Mouse (Mus musculus) liver, postnatal 0 days (tissue): Measurements from ENCODE around the gene C2cd3. TPM values are rescaled to one million over a fixed set of nuclear protein-coding genes. Genes with fewer than 3 reads are reported as not detected.

Experiments used
- ATAC-seq: fragments of 200-750 bp; cut with Nextera tagmentation; 2 replicates; pipeline ENCODE4 v1.8.0; 2017; ENCODE audit warnings: mild to moderate bottlenecking, moderate library complexity
- DNase-seq: peaks from one replicate; pipeline ENCODE4 v3.0.0-alpha.2; 2016
- H3K27ac ChIP-seq: fragments of 300-500 bp; sonication (generic); 2 replicates; pipeline ENCODE4 v1.5.1; 2014; ENCODE audit warnings: antibody characterized with exemption, moderate library complexity, mild to moderate bottlenecking, low read depth
- H3K27me3 ChIP-seq: fragments of 300-500 bp; sonication (generic); 2 replicates; pipeline ENCODE4 v1.6.1; 2014; ENCODE audit warnings: low read length, control low read depth, mixed read lengths; ENCODE audit not compliant: insufficient read depth
- H3K36me3 ChIP-seq: fragments of 300-500 bp; sonication (generic); replicated peaks from 2 replicates; pipeline ENCODE4 v1.6.1; 2014; ENCODE audit warnings: mild to moderate bottlenecking, control low read depth, low read length, moderate library complexity, mixed read lengths; ENCODE audit not compliant: insufficient read depth
- H3K4me1 ChIP-seq: fragments of 300-500 bp; sonication (generic); 2 replicates; pipeline ENCODE4 v1.6.1; 2014; ENCODE audit warnings: antibody characterized with exemption, mild to moderate bottlenecking, control low read depth; ENCODE audit not compliant: insufficient read depth
- H3K4me2 ChIP-seq: fragments of 300-500 bp; sonication (generic); 2 replicates; pipeline ENCODE4 v1.6.1; 2014; ENCODE audit warnings: low read depth, mild to moderate bottlenecking, low read length, moderate library complexity, mixed read lengths
- H3K4me3 ChIP-seq: fragments of 300-500 bp; sonication (generic); 2 replicates; pipeline ENCODE4 v1.5.1; 2014; ENCODE audit warnings: low read depth, low read length
- H3K9ac ChIP-seq: fragments of 300-500 bp; sonication (generic); replicated peaks from 2 replicates; pipeline ENCODE4 v1.6.1; 2014; ENCODE audit warnings: mild to moderate bottlenecking, moderate library complexity
- H3K9me3 ChIP-seq: fragments of 300-500 bp; sonication (generic); 2 replicates; pipeline ENCODE4 v1.6.1; 2016; ENCODE audit warnings: mild to moderate bottlenecking, control low read depth, low read length, mixed read lengths
- CTCF ChIP-seq: sonication (generic); IDR thresholded peaks from 2 replicates; pipeline ENCODE4 v1.5.1; 2016; ENCODE audit warnings: antibody characterized with exemption, low read depth
- EP300 ChIP-seq: IDR thresholded peaks from 2 replicates; pipeline ENCODE4 v1.6.1; 2016; ENCODE audit warnings: antibody characterized with exemption, low read depth, mild to moderate bottlenecking
- WGBS: fragments of 180-500 bp; shearing (Covaris S2); extraction: QIAGEN DNeasy Blood & Tissue Kit; methylation state at CpG from one replicate; pipeline ENCODE4 v1.1.7; 2014; ENCODE audit not compliant: insufficient replicate concordance; 5-methylcytosine and 5-hydroxymethylcytosine counted together
- polyA plus RNA-seq: library from polyadenylated mRNA; unstranded; fragments of >200 nt; fragmentation: Nextera tagmentation; extraction: Ambion mirVana; gene quantifications from 2 replicates; pipeline ENCODE4 v1.2.1, GENCODE M21; 2015

Gene C2cd3
- polyA plus RNA-seq, 1 experiment from 2014 or later = 5.1 TPM

- Histone ChIP-seq H3K4me1 (peaks cover 36% of the 10 kb centered on the region), H3K27ac (no peak overlapping the region)
- WGBS = 88% methylated on average over 11 of the region's 11 CpGs
Observed at GRCm38 (mm10) chr7:100470796-100471406, 98.9 kb downstream of the C2cd3 start.

GRCm38 (mm10) chr7:100471407-100471797, 99.4 kb downstream of the C2cd3 start:
- peaks cover 32% of the 10 kb centered on the region for H3K4me1 ChIP-seq
- ATAC-seq = no peak
- H3K9ac ChIP-seq = no peak overlapping the region
- H3K9me3 ChIP-seq = no peaks in the 10 kb centered on the region
- no peak overlapping the region for H3K27ac ChIP-seq
- no peak overlapping the region for H3K4me2 ChIP-seq
- WGBS = 80% methylated on average over 1 of the region's 1 CpGs
- H3K27me3 ChIP-seq = no peaks in the 10 kb centered on the region
- H3K36me3 ChIP-seq = peaks cover 16% of the 10 kb centered on the region
- no peak overlapping the region for H3K4me3 ChIP-seq
- TF ChIP-seq EP300 (no peak), CTCF (no peak)
- no peak for DNase-seq

More at GRCm38 (mm10) chr7:100470796-100471406, 98.9 kb downstream of the C2cd3 start:
- Histone ChIP-seq H3K9ac (no peak overlapping the region), H3K4me3 (no peak overlapping the region), H3K36me3 (peaks cover 16% of the 10 kb centered on the region), H3K4me2 (no peak overlapping the region), H3K27me3 (no peaks in the 10 kb centered on the region), H3K9me3 (no peaks in the 10 kb centered on the region)
- DNase-seq (no peak), ATAC-seq (no peak)
- TF ChIP-seq CTCF = no peak

GRCm38 (mm10) chr7:100472777-100473176, 100.7 kb downstream of the C2cd3 start, which contains the start of gene Ucp3:
Gene Ucp3 (plus strand): TSS chr7:100472990.
- 84% methylated on average over 6 of the region's 6 CpGs for WGBS
- no peak within 1 kb of the TSS for H3K4me2 ChIP-seq
- H3K4me3 ChIP-seq = no peak within 1 kb of the TSS
- no peaks in the 10 kb centered on the region for H3K27me3 ChIP-seq
- DNase-seq = no peak
- H3K9me3 ChIP-seq = no peaks in the 10 kb centered on the region
- peaks cover 16% of the 10 kb centered on the region for H3K36me3 ChIP-seq
- H3K4me1 ChIP-seq = peaks cover 23% of the 10 kb centered on the region
- no peak within 1 kb of the TSS for H3K9ac ChIP-seq
- ATAC-seq = no peak
- H3K27ac ChIP-seq = no peak within 1 kb of the TSS
- TF ChIP-seq CTCF = no peak
- no peak for TF ChIP-seq EP300

GRCm38 (mm10) chr7:100473846-100474454, 101.9 kb downstream of the C2cd3 start:
- H3K27ac ChIP-seq = no peak overlapping the region

GRCm38 (mm10) chr7:100474680-100475079, 102.6 kb downstream of the C2cd3 start:
- Histone ChIP-seq H3K36me3 (peaks cover 7% of the 10 kb centered on the region), H3K9ac (no peak overlapping the region), H3K4me2 (no peak overlapping the region), H3K4me3 (no peak overlapping the region), H3K4me1 (peaks cover 5% of the 10 kb centered on the region), H3K27ac (no peak overlapping the region; the same call in 1 of the 2 replicates), H3K27me3 (no peaks in the 10 kb centered on the region), H3K9me3 (no peaks in the 10 kb centered on the region)
- peak; percentile 80 for ATAC-seq
- TF ChIP-seq CTCF = no peak
- no peak for TF ChIP-seq EP300
- 29% methylated on average over 1 of the region's 1 CpGs for WGBS
- DNase-seq = peak; percentile 60

More at GRCm38 (mm10) chr7:100473846-100474454, 101.9 kb downstream of the C2cd3 start:
- Histone ChIP-seq H3K27me3 (no peaks in the 10 kb centered on the region), H3K9me3 (no peaks in the 10 kb centered on the region), H3K9ac (no peak overlapping the region), H3K4me3 (no peak overlapping the region), H3K4me2 (no peak overlapping the region), H3K36me3 (peaks cover 14% of the 10 kb centered on the region), H3K4me1 (peaks cover 11% of the 10 kb centered on the region)
- TF ChIP-seq EP300 = no peak
- TF ChIP-seq CTCF = no peak
- no peak for ATAC-seq
- DNase-seq = no peak
- 67% methylated on average over 9 of the region's 9 CpGs for WGBS

GRCm38 (mm10) chr7:100479100-100479822, 107.2 kb downstream of the C2cd3 start:
- ATAC-seq (no peak), DNase-seq (no peak)
- H3K4me2 ChIP-seq = no peak overlapping the region
- no peak overlapping the region for H3K27ac ChIP-seq
- no peaks in the 10 kb centered on the region for H3K27me3 ChIP-seq
- no peaks in the 10 kb centered on the region for H3K36me3 ChIP-seq
- WGBS = 84% methylated on average over 20 of the region's 20 CpGs
- no peak overlapping the region for H3K9ac ChIP-seq
- H3K4me1 ChIP-seq = peaks cover 5% of the 10 kb centered on the region; the same call in 1 of the 2 replicates
- no peak overlapping the region for H3K4me3 ChIP-seq
- no peaks in the 10 kb centered on the region for H3K9me3 ChIP-seq
- TF ChIP-seq CTCF = no peak
- TF ChIP-seq EP300 = no peak
